Mouse (Mus musculus): ENCODE data around the gene Atp8a1.
"Not testable (repeated sequence)": the region's sequence is repeated elsewhere in the genome, so short reads cannot be mapped to it uniquely, and the experiment has no call there.

The Atp8a1 gene

GRCm38 (mm10) chr5:67826278-67826677 is 21.0 kb downstream of the Atp8a1 start:
- DNase-seq (ENCODE audit: low spot score): no peak

DNA sequence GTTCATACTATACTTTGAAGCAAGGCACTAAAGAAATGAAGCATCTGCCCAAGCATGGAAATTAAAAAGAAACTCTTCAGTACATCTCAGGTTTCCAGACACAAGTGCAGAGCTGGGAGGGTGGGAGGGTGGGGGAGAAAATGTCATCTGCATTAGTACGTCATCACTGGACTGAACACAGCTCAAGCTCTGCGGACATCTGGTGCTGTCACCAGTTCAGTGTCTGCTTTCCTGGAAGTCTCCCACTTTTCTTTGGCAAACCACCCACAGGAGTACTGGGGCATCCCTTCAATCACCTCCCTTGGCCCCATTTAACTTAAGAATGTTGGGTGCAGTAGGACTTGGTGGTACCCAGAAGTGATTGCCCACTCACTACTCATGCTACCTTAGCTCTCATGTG is 22.6 kb downstream of the Atp8a1 start:
- no peak for DNase-seq (ENCODE audit: low spot score)

GRCm38 (mm10) chr5:67823771-67824170 is 23.5 kb downstream of the Atp8a1 start:
- no peak for DNase-seq (ENCODE audit: low spot score)

DNA sequence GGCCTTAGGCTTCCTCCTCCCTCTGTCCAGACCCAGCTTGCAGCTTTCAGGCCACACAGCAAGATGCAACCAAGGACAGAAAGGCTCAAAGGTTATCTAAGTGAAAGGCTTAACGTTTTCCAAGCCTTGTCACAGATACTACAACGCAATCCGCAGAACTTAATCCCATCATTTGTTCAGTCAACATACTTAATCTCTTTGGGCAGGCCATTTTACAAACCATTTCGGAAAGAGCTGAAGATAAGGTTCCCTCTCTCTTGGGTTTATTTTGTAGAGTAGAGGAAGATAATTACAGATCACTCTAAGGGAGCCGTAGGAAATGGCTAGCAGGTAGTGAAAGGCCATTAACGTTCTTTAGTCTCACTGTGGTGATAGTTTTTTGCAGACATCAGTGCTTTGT is 24.6 kb downstream of the Atp8a1 start:
- DNase-seq (ENCODE audit: low spot score): no peak

- no peak for DNase-seq (ENCODE audit: low spot score)
Observed at GRCm38 (mm10) chr5:67821987-67822401, 25.2 kb downstream of the Atp8a1 start.

- DNase-seq (ENCODE audit: low spot score): no peak
Observed at GRCm38 (mm10) chr5:67821185-67821584, 26.0 kb downstream of the Atp8a1 start.

GRCm38 (mm10) chr5:67819451-67819850 is 27.8 kb downstream of the Atp8a1 start:
- DNase-seq (ENCODE audit: low spot score): no peak

DNA sequence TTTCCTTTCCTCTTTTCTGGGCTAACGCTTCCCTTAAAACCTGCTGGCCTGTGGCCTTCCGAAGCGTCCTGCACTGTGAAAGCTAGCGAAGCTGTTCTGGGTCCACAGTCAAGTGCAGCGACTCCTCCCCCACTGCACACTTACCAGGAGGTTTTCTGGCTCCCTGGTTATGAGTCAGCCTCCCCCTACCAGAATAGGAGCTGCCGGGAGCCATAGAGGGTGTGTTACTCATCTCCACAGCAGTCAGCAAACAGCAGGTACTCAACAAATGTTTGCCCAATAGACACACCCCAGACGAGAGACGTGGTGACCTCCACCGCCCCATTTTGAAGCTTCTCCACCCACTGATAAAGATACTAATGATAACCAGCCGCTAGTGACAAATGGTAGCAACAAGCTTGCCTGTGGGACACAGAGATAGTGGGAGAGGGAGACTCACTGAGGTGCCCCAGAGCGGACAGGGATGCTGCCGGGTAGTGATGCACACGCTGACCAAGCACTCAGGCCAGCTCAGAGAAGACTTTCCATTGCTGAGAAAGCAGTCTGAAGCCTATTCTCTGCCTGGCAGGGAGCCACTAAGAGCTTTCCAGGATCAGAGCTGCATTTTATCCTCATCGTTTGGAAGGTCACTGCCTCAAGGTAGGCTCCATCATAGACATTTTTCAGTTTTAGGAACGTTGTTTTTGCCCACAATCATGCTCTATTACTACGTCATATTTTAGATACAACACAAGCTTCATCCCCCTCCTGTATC is 31.5 kb downstream of the Atp8a1 start:
- DNase-seq (ENCODE audit: low spot score): no peak

DNA sequence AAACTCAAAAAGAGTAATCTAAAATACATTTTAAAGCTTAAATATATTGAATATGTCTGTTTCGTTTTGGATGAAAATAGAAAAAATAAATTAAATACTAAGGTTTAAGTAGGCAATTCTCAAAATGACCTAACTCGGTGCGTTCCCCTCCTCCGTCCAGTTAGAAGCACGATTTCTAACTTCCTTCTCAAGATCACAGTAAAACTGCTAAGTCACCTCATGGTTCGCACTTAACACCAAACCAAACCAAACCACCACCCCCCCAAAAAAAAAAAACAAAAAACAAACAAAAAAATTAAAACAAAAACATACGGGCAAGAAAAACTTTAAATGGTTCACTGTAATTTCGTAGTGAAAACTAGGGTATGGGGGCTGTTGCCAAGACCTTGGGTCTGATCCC is 32.2 kb downstream of the Atp8a1 start:
- DNase-seq (ENCODE audit: low spot score): not testable (repeated sequence)

- DNase-seq (ENCODE audit: low spot score): no peak
Observed at GRCm38 (mm10) chr5:67814437-67814965, 32.7 kb downstream of the Atp8a1 start.

- no peak for DNase-seq (ENCODE audit: low spot score)
Observed at GRCm38 (mm10) chr5:67813334-67813733, 33.9 kb downstream of the Atp8a1 start.

- no peak for DNase-seq (ENCODE audit: low spot score)
Observed at GRCm38 (mm10) chr5:67802174-67803030, 44.8 kb downstream of the Atp8a1 start.

DNA sequence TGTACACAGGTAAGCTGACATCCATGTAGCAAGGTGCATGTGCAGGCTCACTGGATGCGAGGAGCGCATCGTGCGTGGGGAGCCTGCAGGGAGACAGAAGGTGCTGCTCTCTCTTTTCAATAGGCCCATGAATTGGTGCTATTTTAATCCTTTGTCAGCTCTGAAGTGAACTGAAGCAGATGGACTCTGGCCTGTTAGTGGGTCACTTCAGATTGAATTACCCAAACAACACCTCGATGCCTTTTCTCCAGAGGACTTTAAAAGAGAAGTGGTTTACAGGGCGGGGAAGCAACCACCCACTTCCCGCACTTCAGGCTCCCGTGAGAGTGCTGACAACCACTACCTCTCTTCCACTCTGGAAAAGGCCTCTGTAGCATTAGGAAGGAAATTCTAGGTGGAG is 46.4 kb downstream of the Atp8a1 start:
- DNase-seq (ENCODE audit: low spot score): no peak

DNA sequence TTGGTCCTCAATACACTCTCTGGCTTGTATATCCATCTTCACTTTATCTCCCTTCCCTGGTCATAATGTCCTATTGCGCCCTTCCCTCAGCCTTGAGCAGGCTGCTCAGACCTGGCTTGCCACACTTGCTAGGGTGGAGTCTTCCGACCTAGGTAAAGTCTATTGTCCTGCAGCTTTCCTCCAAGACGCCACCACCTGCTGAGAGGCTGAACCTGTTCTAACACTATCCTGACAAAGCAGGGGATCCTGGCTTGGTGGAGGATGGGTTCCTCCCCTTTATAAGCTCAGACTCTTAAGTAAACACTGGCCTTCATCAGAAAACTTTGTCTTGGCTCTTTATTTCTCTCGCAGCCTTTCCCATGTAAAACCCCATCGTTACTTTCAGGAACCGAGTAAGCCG is 47.4 kb downstream of the Atp8a1 start:
- DNase-seq (ENCODE audit: low spot score): no peak

- DNase-seq (ENCODE audit: low spot score): no peak
Observed at GRCm38 (mm10) chr5:67798348-67798747, 48.9 kb downstream of the Atp8a1 start.

DNA sequence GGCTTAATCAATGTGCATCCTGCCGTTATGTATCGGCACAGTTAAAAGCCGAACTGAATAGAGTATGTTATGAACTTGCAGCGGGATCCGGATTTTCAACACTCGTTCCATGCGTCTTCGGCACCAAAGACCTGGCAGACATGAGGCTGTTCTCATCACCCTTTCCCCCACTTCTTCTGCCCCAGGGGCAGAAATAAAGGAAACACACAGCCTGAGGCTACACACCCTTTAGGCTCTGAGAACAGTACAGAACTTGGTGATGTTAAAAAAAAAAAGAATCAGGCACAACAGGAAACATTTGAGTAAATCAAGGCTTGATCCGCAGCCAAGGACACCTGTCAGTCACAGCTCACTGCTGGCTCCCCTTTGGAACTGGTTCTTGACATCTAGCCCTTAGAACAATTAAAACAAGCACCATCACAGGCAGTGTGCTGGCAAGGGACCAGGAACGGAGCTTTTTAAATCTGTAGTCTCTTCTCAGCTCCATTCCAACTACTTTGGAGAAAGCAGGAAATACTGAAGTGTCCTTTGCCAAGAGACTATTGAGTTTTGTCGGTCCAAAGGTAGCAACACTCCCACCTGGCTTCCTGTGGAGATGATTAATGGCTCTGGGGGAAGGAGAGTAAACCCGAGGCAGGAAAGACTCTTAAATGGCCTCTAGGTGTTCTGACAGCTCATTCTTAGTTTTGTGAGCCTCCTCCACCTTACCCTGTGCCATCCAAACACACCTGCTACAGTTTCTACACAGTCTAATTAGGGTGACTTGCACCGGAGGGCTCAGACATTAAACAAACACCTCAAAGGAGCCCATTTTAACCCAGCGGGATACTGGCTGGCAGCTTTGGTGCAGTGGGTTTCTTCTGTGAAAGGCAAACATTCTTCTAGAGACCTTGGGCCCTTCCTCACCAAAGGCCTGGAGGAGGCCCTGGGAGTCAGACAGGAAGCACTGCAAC is 50.0 kb downstream of the Atp8a1 start:
- DNase-seq (ENCODE audit: low spot score): no peak

- no peak for DNase-seq (ENCODE audit: low spot score)
Observed at GRCm38 (mm10) chr5:67794129-67794800, 53.0 kb downstream of the Atp8a1 start.

GRCm38 (mm10) chr5:67782775-67783174 is 64.5 kb downstream of the Atp8a1 start:
- no peak for DNase-seq (ENCODE audit: low spot score)

DNA sequence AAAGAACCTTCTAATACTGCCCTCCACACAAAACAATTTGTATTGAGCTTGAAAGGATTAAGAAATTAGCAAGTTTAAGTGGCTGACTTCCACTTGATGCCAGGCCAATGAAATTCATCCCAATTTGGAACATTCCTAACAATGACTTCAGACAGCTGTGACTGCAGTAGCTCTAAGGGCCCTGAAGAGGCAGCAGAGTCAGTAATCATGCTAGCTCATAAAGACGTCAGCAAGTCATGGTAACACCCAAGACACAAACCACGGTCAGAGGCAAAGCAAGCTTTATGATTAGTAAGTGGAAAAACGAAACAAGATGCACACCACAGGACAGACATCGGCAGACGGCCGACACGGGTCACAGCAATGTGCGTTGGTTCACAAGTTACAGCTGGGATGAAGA is 69.2 kb downstream of the Atp8a1 start:
- DNase-seq (ENCODE audit: low spot score): no peak

- DNase-seq (ENCODE audit: low spot score): no peak
Observed at GRCm38 (mm10) chr5:67774186-67774585, 73.0 kb downstream of the Atp8a1 start.

DNA sequence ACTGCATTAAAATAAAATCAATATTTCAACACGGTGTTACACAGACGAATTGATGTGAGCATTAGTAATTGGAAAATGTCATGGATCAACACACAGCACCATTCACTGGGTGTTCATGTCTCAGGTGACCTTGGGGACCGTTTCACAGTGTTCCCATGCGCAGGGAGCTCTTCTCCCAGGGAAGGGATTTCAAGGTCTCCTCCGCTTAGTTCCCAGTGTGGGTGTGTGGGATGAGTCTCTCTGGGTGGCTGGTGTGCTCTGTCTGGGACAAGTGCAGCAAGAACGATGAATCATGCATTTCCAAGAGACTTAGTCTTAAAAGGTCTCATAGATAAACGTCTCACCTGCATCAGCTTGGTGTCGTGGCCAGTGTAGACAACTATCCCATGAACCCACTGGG is 78.5 kb downstream of the Atp8a1 start:
- DNase-seq (ENCODE audit: low spot score): no peak

Data from urinary bladder, postnatal 10 days (tissue).